Mouse (Mus musculus): ENCODE results near the gene Scarf1.

GRCm38 (mm10) chr11:75549658-75550111, 36.3 kb downstream of the Scarf1 start:
- TF ChIP-seq POLR2A (IDR thresholded peaks at IDR 0.05; ENCODE audit: borderline replicate concordance, extremely low read depth, insufficient read depth, insufficient read length, poor library complexity, severe bottlenecking) (no peak), CTCF (IDR thresholded peaks at IDR 0.05; ENCODE audit: borderline replicate concordance, extremely low read depth, insufficient read depth, insufficient read length) (no peak)

Data from brain, embryonic 14.5 days (tissue).